Mouse (Mus musculus): ENCODE measurements around the gene Ccdc137.

Gene Ccdc137

DNA sequence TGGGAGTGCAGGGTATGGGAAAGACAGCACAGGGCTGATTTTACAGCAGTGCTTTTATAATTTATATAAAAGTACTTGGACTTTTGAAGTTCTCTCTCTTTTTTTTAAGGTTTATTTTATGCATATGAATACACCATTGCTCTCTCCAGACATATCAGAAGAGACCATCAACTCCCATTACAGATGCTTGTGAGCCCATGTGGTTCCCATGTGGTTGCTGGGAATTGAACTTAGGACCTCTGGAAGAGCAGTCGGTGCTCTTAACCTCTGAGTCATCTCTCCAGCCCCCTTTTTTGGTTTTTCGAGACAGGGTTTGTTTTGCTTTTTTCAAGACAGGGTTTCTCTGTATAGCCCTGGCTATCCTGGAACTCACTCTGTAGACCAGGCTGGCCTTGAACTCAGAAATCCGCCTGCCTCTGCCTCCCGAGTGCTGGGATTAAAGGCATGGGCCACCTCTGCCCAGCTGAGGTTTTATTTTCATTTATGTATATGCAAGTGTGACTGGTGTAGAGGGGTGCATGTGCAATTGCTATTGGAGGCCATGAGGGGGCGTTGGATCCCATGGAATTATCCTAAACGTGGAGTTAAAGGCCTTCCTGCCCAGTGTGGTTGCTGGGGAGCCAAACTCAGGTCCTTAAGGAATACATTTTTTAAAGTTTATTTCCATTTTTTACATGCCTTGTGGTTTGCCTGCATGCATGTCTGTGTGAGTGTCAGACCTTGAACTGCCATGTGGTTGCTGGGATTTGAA is 1.1 kb downstream of the Ccdc137 start:
- ATAC-seq (ENCODE audit: insufficient number of reproducible peaks, low FRiP score, low TSS enrichment) = no peak

DNA sequence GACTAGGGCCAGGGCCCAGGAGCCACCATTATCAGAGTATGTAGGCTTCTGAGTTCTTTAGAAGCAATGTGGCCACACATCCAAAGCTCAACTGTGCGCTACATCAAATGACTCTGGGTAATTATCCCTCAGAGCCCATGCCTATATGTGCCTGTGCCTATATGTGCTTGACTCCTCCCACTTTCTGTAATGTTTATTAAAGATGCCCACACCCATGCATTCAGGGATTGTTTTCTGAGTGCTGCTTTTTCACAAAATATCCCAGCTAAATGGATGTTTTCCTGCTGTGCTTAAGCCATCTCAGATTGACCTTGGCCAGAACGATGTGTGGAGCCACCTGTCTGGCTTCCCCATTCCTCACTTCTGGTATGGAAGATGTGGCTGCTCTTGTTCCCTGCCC is 5.6 kb downstream of the Ccdc137 start:
- no peak for ATAC-seq (ENCODE audit: insufficient number of reproducible peaks, low FRiP score, low TSS enrichment)

DNA sequence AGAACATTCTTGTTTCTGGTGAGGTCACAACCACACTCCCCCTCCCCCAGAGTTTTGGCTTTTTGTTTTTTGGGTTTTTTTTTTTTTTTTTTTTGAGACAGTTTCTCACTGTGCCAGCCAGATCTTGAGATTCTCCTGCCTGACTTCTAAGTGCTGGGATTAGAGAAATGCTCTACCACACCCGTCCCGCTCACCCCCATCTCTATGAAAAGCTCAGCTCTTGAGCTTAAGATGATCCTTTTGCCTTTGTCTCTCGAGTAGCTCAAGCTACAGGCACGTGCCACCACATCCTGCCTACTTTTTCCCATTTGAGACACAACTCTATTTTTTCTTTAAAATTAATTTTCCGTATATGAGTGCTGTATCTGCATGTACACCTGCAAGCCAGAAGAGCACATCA is 6.5 kb downstream of the Ccdc137 start:
- ATAC-seq (ENCODE audit: insufficient number of reproducible peaks, low FRiP score, low TSS enrichment) = no peak

DNA sequence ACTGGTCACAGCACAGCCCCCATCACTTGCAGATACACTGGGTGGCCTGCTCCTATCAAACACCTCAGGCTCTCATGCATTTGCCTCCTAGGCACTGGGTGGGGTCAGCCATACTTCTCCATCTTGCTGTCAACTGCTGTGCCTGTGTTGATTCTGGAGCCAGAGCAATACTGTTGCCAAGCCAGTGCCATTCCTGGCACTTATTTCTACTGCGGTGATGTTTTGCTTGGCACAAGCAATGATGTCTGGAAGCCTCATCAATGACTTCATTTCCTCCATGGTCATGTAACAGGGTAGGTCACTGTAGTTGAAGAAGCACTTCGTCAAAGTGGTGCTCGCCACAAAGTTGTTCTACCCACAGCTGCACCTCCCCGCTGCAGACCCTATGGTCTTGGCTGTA is 7.6 kb downstream of the Ccdc137 start:
- ATAC-seq (ENCODE audit: insufficient number of reproducible peaks, low FRiP score, low TSS enrichment) = no peak

DNA sequence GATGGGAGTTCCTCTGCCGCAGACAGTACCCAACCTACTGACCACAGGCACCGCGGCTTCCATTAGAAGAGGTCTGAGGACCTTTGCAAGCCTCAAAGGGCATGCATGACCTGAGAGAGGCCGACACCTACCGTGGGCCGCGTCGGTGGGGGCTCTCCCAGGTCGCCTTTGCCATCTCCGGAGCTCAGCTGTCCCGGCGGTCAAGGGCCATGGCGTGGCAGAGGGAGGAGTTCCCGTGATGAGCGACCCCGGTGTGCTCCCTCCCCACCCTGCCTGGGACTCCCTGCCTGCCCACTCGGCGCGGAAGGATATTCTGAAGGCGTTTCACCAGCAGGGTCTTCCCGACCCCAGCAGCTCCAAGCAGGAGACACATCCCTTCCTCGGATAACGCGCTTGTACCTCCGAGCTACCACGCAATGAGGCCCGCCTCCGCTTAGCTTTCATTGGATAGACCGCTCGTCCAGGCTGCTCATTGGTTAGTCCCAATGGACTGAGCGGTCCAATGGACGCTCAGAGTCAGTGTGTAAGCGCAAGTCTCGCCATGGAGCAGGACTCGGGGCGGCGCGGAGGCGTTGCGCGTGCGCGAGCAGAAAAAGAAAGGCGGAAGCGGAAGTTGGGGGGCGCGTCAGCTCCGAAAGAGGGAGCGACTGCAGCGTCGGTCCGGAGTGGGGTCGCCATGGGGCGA is 9.3 kb downstream of the Ccdc137 start, which contains the start of gene Arl16:
TSS of gene Arl16 (minus strand) at position 557 of the 685 bp plus-strand sequence.
- peak; percentile 100 for ATAC-seq (ENCODE audit: insufficient number of reproducible peaks, low FRiP score, low TSS enrichment)

DNA sequence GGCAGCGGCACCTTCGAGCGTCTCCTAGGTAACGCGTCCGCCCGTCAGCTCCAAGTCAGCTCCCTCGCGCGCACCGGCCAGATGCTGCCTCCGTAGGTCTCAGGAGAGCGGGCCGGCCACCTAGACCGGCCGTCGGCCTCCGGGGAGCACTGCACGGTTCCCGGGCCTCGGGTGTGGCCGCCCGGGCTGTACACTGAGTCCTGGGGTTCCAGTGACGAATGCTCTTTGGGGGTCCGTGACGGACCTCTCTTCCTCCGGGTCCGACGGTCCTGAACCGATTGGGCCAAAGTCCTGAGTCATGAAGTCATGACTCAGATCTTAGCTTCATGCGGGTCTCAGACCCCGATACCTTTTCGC is 9.8 kb downstream of the Ccdc137 start:
- ATAC-seq (ENCODE audit: insufficient number of reproducible peaks, low FRiP score, low TSS enrichment) = no peak

DNA sequence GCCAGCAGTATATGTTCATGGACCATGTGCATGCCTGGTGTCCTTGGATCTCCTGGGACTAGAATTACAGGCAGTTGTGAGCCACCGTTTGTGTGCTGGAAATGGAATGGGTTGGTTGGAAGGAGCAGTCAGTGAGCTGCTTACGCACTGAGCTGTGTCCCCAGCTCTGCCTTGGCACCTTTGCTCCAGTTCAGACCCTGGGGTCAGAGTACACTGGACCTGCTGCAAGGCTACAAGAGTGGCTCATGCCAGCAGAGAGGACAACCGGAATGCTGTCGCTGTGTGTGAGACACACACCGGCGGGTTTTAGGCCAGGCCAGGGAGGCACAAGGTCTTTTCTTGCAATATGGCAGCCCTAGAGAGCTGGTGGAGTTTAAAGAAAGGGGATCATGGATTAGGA is 14.1 kb downstream of the Ccdc137 start:
- no peak for ATAC-seq (ENCODE audit: insufficient number of reproducible peaks, low FRiP score, low TSS enrichment)

DNA sequence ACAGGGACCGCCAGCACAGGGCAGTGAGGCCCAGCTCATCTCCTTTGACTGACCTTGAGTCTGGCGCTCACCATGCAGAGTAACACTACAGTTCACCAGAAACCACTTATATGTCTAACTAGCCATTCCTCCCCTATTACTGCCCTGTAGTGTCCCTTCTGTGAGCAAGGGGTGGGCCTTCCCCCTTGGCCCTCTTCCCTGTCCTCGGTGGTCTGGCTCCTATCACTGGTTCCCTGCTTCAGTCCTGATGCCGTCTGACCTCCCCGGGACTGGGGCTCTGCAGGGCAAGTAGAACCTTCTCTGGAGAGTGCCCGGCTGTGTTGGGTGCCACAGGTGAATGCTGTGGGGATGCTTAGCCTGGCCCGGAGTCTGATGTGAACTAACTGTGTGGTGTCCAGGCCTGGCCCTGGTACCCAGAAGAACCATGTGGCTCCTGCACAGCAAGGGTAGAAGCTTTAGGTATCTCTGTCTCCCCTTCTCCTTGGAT is 25.6 kb downstream of the Ccdc137 start:
- ATAC-seq (ENCODE audit: insufficient number of reproducible peaks, low FRiP score, low TSS enrichment) = no peak

DNA sequence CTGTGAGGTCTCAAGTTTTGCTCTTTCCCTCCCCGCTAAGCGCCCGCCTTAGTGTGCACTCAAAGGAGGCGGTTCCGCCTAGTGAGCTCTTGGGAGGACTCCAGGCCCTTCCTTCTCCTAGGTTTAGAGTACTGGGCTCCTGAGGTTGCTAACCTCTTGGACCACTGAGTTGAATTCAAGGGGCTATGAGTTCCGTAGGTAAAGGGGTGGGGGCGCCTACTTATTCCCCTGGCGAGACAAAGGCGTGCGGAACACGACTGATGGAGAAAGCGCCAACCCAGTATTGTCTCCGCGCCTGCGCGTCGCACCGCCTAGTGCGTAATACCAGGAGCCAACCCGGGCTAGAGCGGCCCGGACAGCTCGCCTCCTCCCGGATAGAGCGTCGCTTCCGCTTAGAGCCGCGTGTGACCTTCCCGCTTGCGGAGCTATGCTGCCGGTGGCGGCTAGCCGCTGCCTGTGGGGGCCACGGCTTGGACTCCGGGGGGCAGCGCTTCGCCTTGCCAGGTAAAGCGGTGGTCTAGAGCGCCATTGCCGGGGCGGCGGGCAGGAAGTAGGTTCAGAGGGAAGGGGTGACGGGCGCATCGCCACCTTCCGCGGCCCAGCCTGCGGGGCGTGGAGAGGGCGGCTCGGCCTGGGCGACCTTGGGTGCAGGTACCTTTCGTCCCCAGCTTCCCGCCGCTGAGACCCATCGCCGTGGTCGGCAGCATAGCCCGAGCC is 26.5 kb downstream of the Ccdc137 start, which contains the start of gene Mrpl12:
TSS of gene Mrpl12 (plus strand) at position 349 of the 717 bp plus-strand sequence.
- ATAC-seq (ENCODE audit: insufficient number of reproducible peaks, low FRiP score, low TSS enrichment) = peak; percentile 86

DNA sequence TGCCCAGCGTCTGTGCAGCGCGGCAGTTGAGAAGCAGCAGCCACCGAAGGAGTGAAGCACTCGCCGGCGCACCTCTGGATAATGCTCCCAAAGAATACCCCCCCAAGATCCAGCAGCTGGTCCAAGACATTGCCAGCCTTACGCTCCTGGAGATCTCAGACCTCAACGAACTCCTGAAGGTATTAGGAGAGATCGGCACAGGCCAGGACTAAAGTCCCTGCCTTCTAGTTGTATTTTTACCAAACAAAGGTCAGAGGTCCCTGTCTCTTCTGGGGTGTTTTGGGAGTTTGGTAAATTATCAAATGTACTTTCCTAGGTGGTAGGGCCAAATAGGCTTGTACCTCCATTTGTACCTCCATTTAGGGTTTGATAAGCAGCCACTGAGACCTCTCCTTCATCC is 27.3 kb downstream of the Ccdc137 start:
- ATAC-seq (ENCODE audit: insufficient number of reproducible peaks, low FRiP score, low TSS enrichment) = no peak

DNA sequence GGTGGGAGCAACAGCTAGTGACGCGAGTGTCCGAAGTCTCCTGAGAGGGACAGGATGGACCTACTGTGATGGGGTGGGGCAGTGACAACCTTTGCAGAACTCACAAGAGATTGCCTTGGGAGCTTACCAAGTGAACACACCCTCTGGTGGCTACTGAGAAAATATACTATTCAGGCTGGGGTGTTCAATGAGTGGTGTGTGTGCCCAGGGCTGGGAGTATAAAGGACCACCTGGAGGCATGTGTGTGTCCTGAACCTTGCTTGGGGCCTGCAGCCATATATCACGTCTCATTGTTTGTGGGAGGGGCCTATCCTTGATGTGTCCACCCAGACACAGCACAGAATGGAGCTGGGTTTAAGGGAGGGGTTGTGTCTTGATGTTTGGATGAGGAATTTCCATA is 30.6 kb downstream of the Ccdc137 start:
- ATAC-seq (ENCODE audit: insufficient number of reproducible peaks, low FRiP score, low TSS enrichment) = no peak

DNA sequence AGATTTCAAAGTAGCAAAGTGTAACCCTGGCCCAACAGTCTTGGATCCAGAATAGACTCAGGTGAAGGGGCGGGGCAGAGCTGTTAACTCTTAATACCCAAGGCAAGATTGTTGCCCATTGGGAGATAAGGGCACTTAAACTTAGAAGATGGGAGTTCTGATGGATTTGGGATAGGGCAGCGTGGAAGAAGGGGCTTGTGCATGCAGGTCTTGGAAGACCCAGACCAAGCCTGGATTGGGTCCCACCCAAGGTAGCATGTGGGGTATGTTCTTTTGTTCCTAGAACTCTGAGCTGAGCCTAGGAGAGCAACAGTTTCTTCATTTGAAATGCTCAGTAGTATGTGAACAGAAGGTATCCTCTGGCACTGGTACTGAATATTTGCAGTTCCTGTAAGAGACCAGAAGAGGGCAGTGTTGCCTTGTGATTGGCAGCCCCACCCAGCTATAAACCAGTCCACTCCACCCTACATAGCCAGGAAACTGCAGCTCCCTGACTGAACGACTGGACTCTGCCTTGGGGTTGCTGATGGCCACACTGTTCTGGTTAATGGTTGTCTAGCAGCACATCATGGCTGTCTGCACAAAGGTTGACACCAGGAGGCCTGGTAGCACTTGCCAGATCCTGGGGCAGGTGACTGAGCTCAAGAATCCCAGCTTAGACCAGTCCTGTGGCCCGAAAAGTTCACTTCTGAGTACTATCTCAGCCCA is 31.3 kb downstream of the Ccdc137 start:
- 0 out of 2 replicates have a peak, but pooled peaks have one; percentile 28 for ATAC-seq (ENCODE audit: insufficient number of reproducible peaks, low FRiP score, low TSS enrichment)

DNA sequence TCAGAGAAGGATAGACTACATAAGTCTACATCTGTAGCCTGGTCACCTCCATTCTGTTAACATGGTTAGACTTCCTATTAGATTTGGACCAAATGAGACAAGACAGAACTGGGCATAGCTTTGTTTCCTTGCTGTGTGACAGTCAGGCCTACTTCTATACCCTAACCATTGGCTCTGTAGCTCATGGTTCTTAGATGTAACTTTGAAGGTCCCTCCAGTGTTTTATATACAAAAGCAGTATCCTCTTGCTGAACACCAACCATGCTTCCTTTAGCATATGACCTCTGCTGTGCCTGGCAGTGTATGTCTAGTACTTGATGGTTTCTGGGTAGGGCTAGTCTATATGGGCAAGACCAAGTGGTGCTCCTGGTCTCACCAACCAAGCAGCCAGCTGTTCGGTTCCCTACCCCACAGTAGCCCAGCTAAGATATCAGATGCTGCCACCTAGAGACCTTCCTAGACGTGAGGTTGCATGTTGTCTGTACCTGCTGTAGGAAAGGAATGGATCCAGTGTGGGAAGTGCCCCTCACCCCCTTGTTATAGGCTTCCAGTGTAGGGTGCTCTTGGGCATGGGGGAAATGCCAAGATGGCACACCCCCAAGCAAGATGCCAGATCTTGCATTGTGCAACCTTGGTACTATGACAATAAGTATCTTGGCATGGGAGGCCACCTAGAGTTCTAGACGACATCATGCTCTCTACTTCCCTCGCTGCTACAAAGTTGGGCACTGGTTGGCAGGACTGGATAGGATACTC is 32.6 kb downstream of the Ccdc137 start:
- ATAC-seq (ENCODE audit: insufficient number of reproducible peaks, low FRiP score, low TSS enrichment) = no peak

DNA sequence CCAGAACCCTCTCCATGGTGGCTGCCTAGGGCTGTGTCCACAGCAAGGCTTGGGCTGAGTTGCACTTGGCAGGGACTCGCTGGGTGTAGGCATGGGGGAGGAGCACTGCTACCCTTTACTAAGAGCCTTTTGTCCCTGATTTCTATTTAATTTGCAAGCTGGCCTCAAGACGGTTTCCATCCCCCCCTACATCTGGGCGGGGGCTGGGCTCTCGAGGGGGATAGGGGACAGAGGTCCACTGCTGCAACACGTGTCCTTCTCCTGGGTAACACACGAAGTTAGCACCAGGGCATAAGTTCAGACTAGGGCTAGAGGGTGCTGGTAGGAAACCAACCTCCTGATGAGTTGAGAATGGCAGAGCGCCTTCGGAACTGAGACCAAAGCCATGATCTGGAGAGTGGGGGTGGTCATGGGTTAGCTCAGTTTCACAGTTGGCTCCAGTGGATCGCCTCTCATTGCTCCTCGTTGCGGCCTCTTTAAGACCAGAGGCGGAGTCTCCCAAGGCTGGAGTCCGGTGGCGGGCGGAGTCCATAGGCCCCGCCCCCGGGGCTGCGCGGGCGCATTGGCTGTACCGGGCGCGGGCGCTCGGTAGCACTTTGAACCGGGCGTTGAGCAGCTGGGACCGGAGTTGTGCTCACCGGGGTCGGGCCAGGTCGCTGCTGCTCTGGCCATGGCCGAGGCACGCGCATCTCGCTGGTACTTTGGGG is 33.6 kb downstream of the Ccdc137 start, which contains the start of gene Slc25a10:
TSS of gene Slc25a10 (plus strand) at position 524 of the 707 bp plus-strand sequence.
- peak; percentile 78; the same call in 1 of the 2 replicates for ATAC-seq (ENCODE audit: insufficient number of reproducible peaks, low FRiP score, low TSS enrichment)

DNA sequence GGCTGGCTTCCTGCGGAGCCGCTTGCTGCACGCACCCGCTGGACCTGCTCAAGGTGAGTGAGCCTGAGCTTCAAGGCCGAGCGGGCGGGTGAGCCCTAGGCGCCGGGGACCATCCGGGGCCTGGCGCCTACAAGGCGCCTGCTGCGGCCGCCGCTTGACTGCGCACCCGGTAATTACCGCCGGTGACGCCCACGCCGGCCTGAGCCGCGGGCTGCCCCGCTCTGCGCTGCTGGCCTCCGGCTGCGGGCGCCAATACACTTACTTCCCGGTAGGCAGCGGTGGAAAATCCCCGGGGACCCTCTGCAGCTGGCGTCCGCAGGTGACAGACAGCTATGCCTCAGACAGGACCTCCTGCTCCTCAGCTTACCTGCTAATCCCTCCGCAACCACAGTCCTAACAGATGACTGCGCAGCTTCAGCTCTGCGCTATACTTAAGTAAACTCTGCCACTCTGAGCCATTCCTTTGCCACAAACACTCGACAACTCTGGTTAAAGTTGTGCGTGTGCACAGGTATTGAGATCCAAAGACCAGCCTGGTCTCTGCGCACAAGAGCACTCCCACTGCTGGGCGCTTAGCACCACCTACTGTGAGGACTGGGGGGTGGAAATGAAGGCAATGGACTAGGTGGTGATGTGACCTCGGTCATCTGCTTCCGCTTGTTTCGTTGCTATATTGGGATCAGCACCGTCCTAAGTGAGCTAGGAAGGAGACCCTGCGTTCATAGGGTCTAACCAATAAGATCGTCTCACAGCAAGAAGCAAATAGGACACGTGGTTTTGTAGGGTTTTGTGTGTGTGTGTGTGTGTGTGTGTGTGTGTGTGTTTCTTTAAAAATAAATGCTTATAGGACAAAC is 34.3 kb downstream of the Ccdc137 start:
- peak; percentile 33; the same call in 1 of the 2 replicates for ATAC-seq (ENCODE audit: insufficient number of reproducible peaks, low FRiP score, low TSS enrichment)

DNA sequence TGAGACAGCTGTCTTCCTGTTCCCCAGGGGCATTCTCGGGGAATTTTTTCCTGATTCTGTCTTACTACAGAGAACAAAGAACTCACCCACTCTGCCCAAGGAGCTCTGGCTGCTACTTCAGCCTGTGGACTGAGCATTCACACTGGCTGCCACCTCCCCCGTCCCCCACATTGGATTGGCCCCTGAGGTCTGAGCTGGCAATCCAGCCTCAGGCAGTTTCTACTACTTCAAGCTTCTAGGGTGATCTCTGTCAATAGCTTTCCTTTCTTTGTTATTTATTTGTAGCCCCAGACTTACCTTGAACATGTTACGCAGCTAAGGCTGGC is 34.9 kb downstream of the Ccdc137 start:
- no peak for ATAC-seq (ENCODE audit: insufficient number of reproducible peaks, low FRiP score, low TSS enrichment)

DNA sequence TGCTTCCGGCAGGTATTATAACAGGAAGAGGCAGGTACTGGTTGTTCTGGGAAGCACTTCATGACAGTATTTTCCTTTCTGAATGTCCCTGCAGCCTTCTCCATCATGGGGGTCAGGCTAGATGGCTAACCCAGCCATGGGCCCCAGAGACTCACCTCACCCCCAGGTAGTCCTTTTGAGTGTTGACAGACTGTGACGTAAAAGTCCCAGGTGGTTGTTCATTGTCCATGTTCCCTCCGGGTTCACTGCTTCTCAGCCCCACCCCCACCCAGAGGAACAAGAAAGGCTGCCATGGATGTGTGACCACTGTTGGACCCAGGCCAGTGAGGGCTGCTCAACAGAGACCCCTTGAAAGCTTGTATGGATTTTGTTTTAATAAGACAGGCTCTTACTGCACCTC is 35.4 kb downstream of the Ccdc137 start:
- ATAC-seq (ENCODE audit: insufficient number of reproducible peaks, low FRiP score, low TSS enrichment) = no peak

DNA sequence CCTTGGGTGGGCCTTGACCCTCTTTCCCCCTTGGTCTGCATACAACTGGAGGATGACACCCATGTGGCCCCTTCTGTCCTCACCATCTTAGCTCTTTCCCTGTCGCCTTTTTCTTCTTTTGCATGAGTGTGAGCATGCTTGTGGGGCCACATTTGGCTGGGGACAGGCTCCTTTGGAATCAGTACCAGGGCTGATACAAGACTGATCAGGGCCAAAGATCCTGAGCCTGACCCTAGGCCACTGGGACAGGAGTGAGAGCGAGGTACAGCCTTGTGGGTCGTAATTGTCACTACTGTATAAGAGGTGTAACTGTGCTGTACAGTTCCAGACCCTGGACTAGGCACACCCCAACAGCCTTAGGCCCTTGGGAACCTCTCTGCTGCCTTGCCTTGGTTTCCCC is 36.0 kb downstream of the Ccdc137 start:
- ATAC-seq (ENCODE audit: insufficient number of reproducible peaks, low FRiP score, low TSS enrichment) = no peak

All from cerebellum, adult (tissue).